In genomic region chr12:102605607-102606006, GRCm38 (mm10) we compare ENCODE assay signal across 21 mouse cellular contexts. TPM values are rescaled to one million over a fixed set of nuclear protein-coding genes. Genes with fewer than 3 reads are reported as not detected.
DNase-seq lines count a peak whose midpoint lies in the region; ATAC-seq lines count a peak whose summit lies in the region.
"Had no signal": no experiment of that assay in that cellular context is flagged by ENCODE, and none has a peak within 500 bp of the region (broad histone marks: within the 10 kb centered on the region; RNA-seq: fewer than 3 reads in every experiment).

No protein-coding gene starts in this region.

- peak; percentile 49; the same call in 1 of the 2 replicates for ATAC-seq in megakaryocyte progenitor cell, adult 5-6 weeks (replicated peaks; ENCODE audit: poor library complexity)
- ATAC-seq: forebrain, embryonic 15.5 days had no signal

- intact Hi-C loops in left cerebral cortex, postnatal 4 days (cut with DNase I) = no loop called here

- peak; percentile 67 for DNase-seq in CD4-positive, CD25-positive, alpha-beta regulatory T cell, adult 2 months (ENCODE audit: low read depth, low spot score)
- DNase-seq in T-cell, adult 2 months (ENCODE audit: low spot score) = peak; percentile 62
- DNase-seq in thymus, postnatal 36 days = peak; percentile 21 to 48
- DNase-seq in adrenal gland, postnatal 10 days = no peak
- no peak for DNase-seq in layer of hippocampus, adult 8-10 months (ENCODE audit: low spot score in 2 of 2)
- no peak for DNase-seq in left cerebral cortex, postnatal 4 days
- DNase-seq: adrenal gland, adult 8-10 months; cerebellum, adult 8-10 months; cerebellum, postnatal 25 days; gastrocnemius, postnatal 36 days; heart, adult 18-20 months; heart, postnatal 4 days; kidney, adult 18-20 months; kidney, postnatal 36 days; liver; lung, adult 2 months; lung, postnatal 10 days; right cerebral cortex, postnatal 14 days had no signal

RNA-seq across cellular contexts. Expression of gene Chga, which starts 50.8 kb away (rescaled TPM):
- not detected in 2 replicates for total RNA-seq in megakaryocyte progenitor cell, adult 5-6 weeks (2015)
- total RNA-seq in megakaryocyte progenitor cell, adult 5-6 weeks (2017) = not detected in 2 replicates
- total RNA-seq in adrenal gland, postnatal 10 days (2021) = 1,000 to 10,000 TPM; 1,052 to 1,140 TPM
- 100 to 1,000 TPM; 115 to 125 (median 120) TPM for total RNA-seq in layer of hippocampus, adult 8-10 months (2022)
- total RNA-seq in left cerebral cortex, postnatal 4 days (2021) = 100 to 1,000 TPM; 105 to 113 TPM
- total RNA-seq: gastrocnemius, adult 18-20 months; gastrocnemius, postnatal 36 days; heart, adult 18-20 months had no signal

Comparison
In these comparisons a context has a peak if more than half of its experiments do, and no peak if none do; other contexts are left out.
1. DNase-seq: peak in CD4-positive, CD25-positive, alpha-beta regulatory T cell, adult 2 months (single experiment), T-cell, adult 2 months (single experiment) and thymus, postnatal 36 days (2 of 2); none in adrenal gland, postnatal 10 days (single experiment), layer of hippocampus, adult 8-10 months (0 of 2) and left cerebral cortex, postnatal 4 days (single experiment).
2. RNA of gene Chga, which starts 50.8 kb away (total RNA-seq): 1,052 to 1,140 TPM in adrenal gland, postnatal 10 days, 115 to 125 TPM in layer of hippocampus, adult 8-10 months and 105 to 113 TPM in left cerebral cortex, postnatal 4 days; not detected in megakaryocyte progenitor cell, adult 5-6 weeks; every median in the first group is over 100 times any median in the second.